In genomic region chr2:37569888-37570287, GRCm38 (mm10) we compare ENCODE assay signal across 13 mouse cellular contexts. TPM values are rescaled to one million over a fixed set of nuclear protein-coding genes. Genes with fewer than 3 reads are reported as not detected.
DNase-seq lines count a peak whose midpoint lies in the region; ATAC-seq lines count a peak whose summit lies in the region.
"Had no signal": no experiment of that assay in that cellular context is flagged by ENCODE, and none has a peak within 500 bp of the region (broad histone marks: within the 10 kb centered on the region; RNA-seq: fewer than 3 reads in every experiment).

No protein-coding gene starts in this region.

- H3K4me1 ChIP-seq in embryonic facial prominence, embryonic 14.5 days (ENCODE audit: control insufficient read depth, insufficient read depth, low read length), result no peaks in the 10 kb centered on the region
- no peaks in the 10 kb centered on the region for H3K4me1 ChIP-seq in embryonic facial prominence, embryonic 10.5 days
- 0 out of 2 replicates have a peak, but pooled peaks cover 5% of the 10 kb centered on the region for H3K4me1 ChIP-seq in kidney, embryonic 16.5 days (ENCODE audit: insufficient read depth, low read length)
- H3K4me1 ChIP-seq in midbrain, embryonic 14.5 days (ENCODE audit: control insufficient read depth, insufficient read depth, low read length), result no peaks in the 10 kb centered on the region
- no peaks in the 10 kb centered on the region for H3K4me1 ChIP-seq in midbrain, embryonic 11.5 days (ENCODE audit: control insufficient read depth, insufficient read depth, low read length)
- H3K4me1 ChIP-seq: heart, embryonic 10.5 days had no signal

- no peaks in the 10 kb centered on the region for H3K9me3 ChIP-seq in embryonic facial prominence, embryonic 14.5 days (ENCODE audit: control insufficient read depth, low read length)
- no peaks in the 10 kb centered on the region for H3K9me3 ChIP-seq in embryonic facial prominence, embryonic 10.5 days
- no peaks in the 10 kb centered on the region for H3K9me3 ChIP-seq in kidney, embryonic 16.5 days (ENCODE audit: low read length)
- no peaks in the 10 kb centered on the region for H3K9me3 ChIP-seq in midbrain, embryonic 14.5 days (ENCODE audit: control insufficient read depth, low read length)
- H3K9me3 ChIP-seq in midbrain, embryonic 11.5 days (ENCODE audit: control insufficient read depth, low read length), result no peaks in the 10 kb centered on the region
- H3K9me3 ChIP-seq: heart, embryonic 10.5 days had no signal

- H3K4me3 ChIP-seq in embryonic facial prominence, embryonic 14.5 days (ENCODE audit: low read depth, low read length), result no peak overlapping the region
- H3K4me3 ChIP-seq in embryonic facial prominence, embryonic 10.5 days, result no peak overlapping the region
- H3K4me3 ChIP-seq in kidney, embryonic 16.5 days (ENCODE audit: low read length), result no peak overlapping the region
- no peak overlapping the region for H3K4me3 ChIP-seq in midbrain, embryonic 14.5 days (replicated peaks; ENCODE audit: low read depth, low read length)
- no peak overlapping the region for H3K4me3 ChIP-seq in midbrain, embryonic 11.5 days (ENCODE audit: low read depth, low read length)
- H3K4me3 ChIP-seq: heart, embryonic 10.5 days had no signal

- 81% methylated on average over 5 of the region's 5 CpGs for WGBS in embryonic facial prominence, embryonic 14.5 days
- 94% methylated on average over 5 of the region's 5 CpGs for WGBS in embryonic facial prominence, embryonic 10.5 days
- WGBS in kidney, embryonic 16.5 days, result 88% methylated on average over 5 of the region's 5 CpGs
- 84% methylated on average over 5 of the region's 5 CpGs for WGBS in midbrain, embryonic 14.5 days
- 97% methylated on average over 5 of the region's 5 CpGs for WGBS in midbrain, embryonic 11.5 days

- no peaks in the 10 kb centered on the region for H3K27me3 ChIP-seq in embryonic facial prominence, embryonic 14.5 days (replicated peaks; ENCODE audit: control insufficient read depth, insufficient read depth, low read length)
- no peaks in the 10 kb centered on the region for H3K27me3 ChIP-seq in embryonic facial prominence, embryonic 10.5 days (replicated peaks; ENCODE audit: low read depth, poor library complexity, severe bottlenecking)
- H3K27me3 ChIP-seq in kidney, embryonic 16.5 days (ENCODE audit: insufficient read depth, low read length), result no peaks in the 10 kb centered on the region
- no peaks in the 10 kb centered on the region for H3K27me3 ChIP-seq in midbrain, embryonic 14.5 days (ENCODE audit: control insufficient read depth, insufficient read depth, low read length)
- H3K27me3 ChIP-seq in midbrain, embryonic 11.5 days (ENCODE audit: control insufficient read depth, insufficient read depth, low read length), result no peaks in the 10 kb centered on the region

- no peak for ATAC-seq in embryonic facial prominence, embryonic 14.5 days (ENCODE audit: low read depth)
- no peak for ATAC-seq in kidney, embryonic 16.5 days (ENCODE audit: low FRiP score, low TSS enrichment)
- no peak for ATAC-seq in midbrain, embryonic 14.5 days (ENCODE audit: low FRiP score, low TSS enrichment)
- no peak for ATAC-seq in midbrain, embryonic 11.5 days (ENCODE audit: low FRiP score)
- ATAC-seq in monocyte, adult 5-6 weeks (replicated peaks; ENCODE audit: insufficient number of reproducible peaks, low FRiP score, low TSS enrichment, poor library complexity, severe bottlenecking), result no peak
- ATAC-seq: inflammation-experienced regulatory T-cells, adult 6 months had no signal

- peak; percentile 10 for DNase-seq in embryonic facial prominence, embryonic 14.5 days (ENCODE audit: low spot score)
- DNase-seq in embryonic facial prominence, embryonic 10.5 days (ENCODE audit: low spot score), result no peak
- DNase-seq in kidney, postnatal 14 days, result peak; percentile 60
- DNase-seq in midbrain, embryonic 14.5 days, result peak; percentile 13
- DNase-seq in midbrain, embryonic 11.5 days (ENCODE audit: low spot score, missing footprints), result no peak
- peak; percentile 30 for DNase-seq in urinary bladder, adult 2 months (ENCODE audit: low spot score)
- DNase-seq: adrenal gland, adult 8-10 months; spleen, adult 18-20 months; thymus, postnatal 14 days had no signal

- no peak overlapping the region for H3K9ac ChIP-seq in embryonic facial prominence, embryonic 14.5 days (ENCODE audit: low read depth, low read length)
- H3K9ac ChIP-seq in kidney, embryonic 16.5 days (replicated peaks; ENCODE audit: low read length), result no peak overlapping the region
- H3K9ac ChIP-seq in midbrain, embryonic 14.5 days (replicated peaks; ENCODE audit: low read length), result no peak overlapping the region
- H3K9ac ChIP-seq in midbrain, embryonic 11.5 days (ENCODE audit: low read length), result no peak overlapping the region

- H3K27ac ChIP-seq in embryonic facial prominence, embryonic 14.5 days (replicated peaks; ENCODE audit: low read depth, low read length), result no peak overlapping the region
- no peak overlapping the region for H3K27ac ChIP-seq in embryonic facial prominence, embryonic 10.5 days (replicated peaks)
- no peak overlapping the region for H3K27ac ChIP-seq in kidney, embryonic 16.5 days (ENCODE audit: low read length)
- no peak overlapping the region for H3K27ac ChIP-seq in midbrain, embryonic 14.5 days (replicated peaks; ENCODE audit: low read depth, low read length)
- H3K27ac ChIP-seq in midbrain, embryonic 11.5 days (ENCODE audit: low read depth, low read length), result no peak overlapping the region
- H3K27ac ChIP-seq: heart, embryonic 10.5 days had no signal

- H3K36me3 ChIP-seq in embryonic facial prominence, embryonic 14.5 days (ENCODE audit: control insufficient read depth, insufficient read depth, low read length), result peaks cover 36% of the 10 kb centered on the region
- peaks cover 68% of the 10 kb centered on the region for H3K36me3 ChIP-seq in embryonic facial prominence, embryonic 10.5 days (replicated peaks)
- H3K36me3 ChIP-seq in kidney, embryonic 16.5 days (ENCODE audit: insufficient read depth, low read length), result peaks cover 24% of the 10 kb centered on the region
- peaks cover 57% of the 10 kb centered on the region for H3K36me3 ChIP-seq in midbrain, embryonic 14.5 days (ENCODE audit: control insufficient read depth, insufficient read depth, low read length)
- peaks cover 7% of the 10 kb centered on the region; the same call in 1 of the 2 replicates for H3K36me3 ChIP-seq in midbrain, embryonic 11.5 days (ENCODE audit: control insufficient read depth, insufficient read depth, low read length)

- H3K4me2 ChIP-seq in embryonic facial prominence, embryonic 14.5 days (ENCODE audit: low read depth, low read length), result no peak overlapping the region
- no peak overlapping the region for H3K4me2 ChIP-seq in kidney, embryonic 16.5 days (replicated peaks; ENCODE audit: low read depth, low read length)
- H3K4me2 ChIP-seq in midbrain, embryonic 14.5 days (ENCODE audit: low read length), result no peak overlapping the region
- H3K4me2 ChIP-seq in midbrain, embryonic 11.5 days, result no peak overlapping the region

RNA-seq across cellular contexts. Expression of gene Gpr21, which starts 53.8 kb away (rescaled TPM):
- polyA plus RNA-seq in embryonic facial prominence, embryonic 14.5 days (2014; fragmentation: Nextera tagmentation; extraction: Ambion mirVana), result 1.3 and 1.6 TPM in 2 replicates
- 1.2 and 1.3 TPM in 2 replicates for polyA plus RNA-seq in embryonic facial prominence, embryonic 10.5 days (2016; fragmentation: Nextera tagmentation; extraction: Ambion mirVana)
- polyA plus RNA-seq in kidney, embryonic 16.5 days (2015; fragmentation: Nextera tagmentation; extraction: Ambion mirVana), result 0.77 and 1.5 TPM in 2 replicates
- 18.7 and 25.4 TPM in 2 replicates for polyA plus RNA-seq in midbrain, embryonic 14.5 days (2014; fragmentation: Nextera tagmentation; extraction: Ambion mirVana)
- 1.9 and 2.1 TPM in 2 replicates for polyA plus RNA-seq in midbrain, embryonic 11.5 days (2014; fragmentation: Nextera tagmentation; extraction: Ambion mirVana)
- 0.17 and 0.62 TPM in 2 replicates for polyA plus RNA-seq in urinary bladder, adult 2 months (2012; rRNA removed)
- 0.67 to 3.7 TPM (median 1.1 TPM) in 3 replicates for total RNA-seq in monocyte, adult 5-6 weeks (2017)

Comparison
In these comparisons a context has a peak if more than half of its experiments do, and no peak if none do; other contexts are left out.
1. DNase-seq: peak in embryonic facial prominence, embryonic 14.5 days (single experiment), kidney, postnatal 14 days (single experiment), midbrain, embryonic 14.5 days (single experiment) and urinary bladder, adult 2 months (single experiment); none in embryonic facial prominence, embryonic 10.5 days (single experiment) and midbrain, embryonic 11.5 days (single experiment).